Mouse (Mus musculus): Measurements from ENCODE around the gene Pax5.

GRCm38 (mm10) chr4:44605453-44605852 is 104.8 kb downstream of the Pax5 start:
- TF ChIP-seq CTCF (IDR thresholded peaks at IDR 0.05; ENCODE audit: low read depth) = no peak
- TF ChIP-seq EP300 (optimal IDR thresholded peaks at IDR 0.05) = no peak
